Mouse (Mus musculus) retina, embryonic 14.5 days (tissue): ENCODE measurements around the gene Tmc3.

ENCODE experiments used
- DNase-seq: peaks from one replicate; pipeline ENCODE4 v3.0.0-alpha.2; 2015; ENCODE audit warnings: low spot score

Gene Tmc3

GRCm38 (mm10) chr7:83598997-83599912 is 14.5 kb downstream of the Tmc3 start:
- DNase-seq: no peak

- DNase-seq: peak; percentile 58
These were observed 15.2 kb downstream of the Tmc3 start for GRCm38 (mm10) chr7:83599913-83600286.

- DNase-seq: no peak
These were observed 19.6 kb downstream of the Tmc3 start for GRCm38 (mm10) chr7:83604180-83604944.

GRCm38 (mm10) chr7:83606796-83607195 is 22.1 kb downstream of the Tmc3 start:
- DNase-seq: no peak

GRCm38 (mm10) chr7:83609891-83610290 is 25.2 kb downstream of the Tmc3 start:
- no peak for DNase-seq

GRCm38 (mm10) chr7:83611886-83612285 is 27.2 kb downstream of the Tmc3 start:
- no peak for DNase-seq

GRCm38 (mm10) chr7:83615272-83615671 is 30.5 kb downstream of the Tmc3 start:
- DNase-seq: no peak

- no peak for DNase-seq
These were observed 31.1 kb downstream of the Tmc3 start for GRCm38 (mm10) chr7:83615815-83616214.

- DNase-seq: no peak
These were observed 31.5 kb downstream of the Tmc3 start for GRCm38 (mm10) chr7:83616268-83616667.

- no peak for DNase-seq
These were observed 34.0 kb downstream of the Tmc3 start for GRCm38 (mm10) chr7:83618709-83619108.

GRCm38 (mm10) chr7:83622582-83622981 is 37.9 kb downstream of the Tmc3 start:
- DNase-seq: no peak

- no peak for DNase-seq
These were observed 39.3 kb downstream of the Tmc3 start for GRCm38 (mm10) chr7:83624065-83624464.

GRCm38 (mm10) chr7:83626557-83627257 is 42.0 kb downstream of the Tmc3 start:
- no peak for DNase-seq

GRCm38 (mm10) chr7:83627369-83627768 is 42.6 kb downstream of the Tmc3 start:
- DNase-seq: no peak

GRCm38 (mm10) chr7:83631073-83631827 is 46.5 kb downstream of the Tmc3 start:
- peak; percentile 40 for DNase-seq

GRCm38 (mm10) chr7:83631828-83632681 is 47.3 kb downstream of the Tmc3 start, which contains the start of gene Stard5:
Gene Stard5, plus strand, starts transcription at chr7:83631959.
- DNase-seq: peak; percentile 94

GRCm38 (mm10) chr7:83632682-83633120 is 48.0 kb downstream of the Tmc3 start:
- DNase-seq: no peak

GRCm38 (mm10) chr7:83633856-83634255 is 49.1 kb downstream of the Tmc3 start:
- no peak for DNase-seq

- no peak for DNase-seq
These were observed 51.0 kb downstream of the Tmc3 start for GRCm38 (mm10) chr7:83635726-83636125.

- DNase-seq: no peak
These were observed 51.7 kb downstream of the Tmc3 start for GRCm38 (mm10) chr7:83636425-83636824.
